ENCODE assay signal across 33 mouse cellular contexts in the genomic region with DNA sequence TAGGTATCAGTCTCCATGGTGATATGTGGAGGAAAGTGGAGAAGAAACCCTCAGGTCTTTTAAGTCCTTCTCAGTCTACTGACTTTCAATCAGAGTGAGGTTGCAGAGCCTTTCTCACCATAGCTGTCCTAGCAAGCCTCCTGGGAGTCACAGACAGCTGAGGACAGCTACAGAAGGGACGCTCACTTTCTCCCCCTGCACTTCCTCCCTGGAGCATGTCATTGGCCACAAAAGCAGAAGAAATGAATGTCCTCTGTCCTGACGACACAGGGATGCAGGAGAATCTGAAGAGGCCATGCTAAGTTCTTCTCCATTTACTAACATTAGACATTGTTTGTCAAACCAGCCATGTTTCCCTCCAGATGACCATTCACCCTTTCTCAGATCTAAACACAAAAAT.
A peak's percentile ranks its signal among the peaks of the same experiment; 100 is the strongest.
DNase-seq lines count a peak whose midpoint lies in the region; ATAC-seq and TF ChIP-seq lines count a peak whose summit lies in the region.
"Had no signal": no experiment of that assay in that cellular context is flagged by ENCODE, and none has a peak within 500 bp of the region (broad histone marks: within the 10 kb centered on the region; RNA-seq: fewer than 3 reads in every experiment).

No protein-coding gene starts in this region.

- no peak overlapping the region for H3K4me2 ChIP-seq in heart, embryonic 13.5 days
- no peak overlapping the region for H3K4me2 ChIP-seq in midbrain, embryonic 14.5 days (ENCODE audit: low read length)
- no peak overlapping the region for H3K4me2 ChIP-seq in forebrain, postnatal 0 days (ENCODE audit: low read depth)
- H3K4me2 ChIP-seq in midbrain, embryonic 16.5 days (ENCODE audit: low read length) = no peak overlapping the region
- H3K4me2 ChIP-seq: embryonic facial prominence, embryonic 15.5 days; forebrain, embryonic 13.5 days; liver, embryonic 12.5 days; midbrain, embryonic 12.5 days had no signal

- no peaks in the 10 kb centered on the region for H3K36me3 ChIP-seq in heart, embryonic 13.5 days
- no peaks in the 10 kb centered on the region for H3K36me3 ChIP-seq in midbrain, embryonic 10.5 days
- H3K36me3 ChIP-seq in midbrain, embryonic 14.5 days (ENCODE audit: control insufficient read depth, insufficient read depth, low read length) = no peaks in the 10 kb centered on the region
- H3K36me3 ChIP-seq in forebrain, postnatal 0 days (ENCODE audit: insufficient read depth) = no peaks in the 10 kb centered on the region
- H3K36me3 ChIP-seq in midbrain, embryonic 16.5 days (ENCODE audit: control insufficient read depth, insufficient read depth, low read length) = no peaks in the 10 kb centered on the region
- H3K36me3 ChIP-seq: embryonic facial prominence, embryonic 15.5 days; G1E; heart, embryonic 12.5 days; intestine, embryonic 15.5 days; limb, embryonic 12.5 days; liver, embryonic 12.5 days; midbrain, embryonic 12.5 days had no signal

- H3K9me3 ChIP-seq in heart, embryonic 13.5 days = no peaks in the 10 kb centered on the region
- 0 out of 2 replicates have a peak, but pooled peaks cover 3% of the 10 kb centered on the region for H3K9me3 ChIP-seq in midbrain, embryonic 10.5 days (replicated peaks)
- H3K9me3 ChIP-seq in midbrain, embryonic 14.5 days (ENCODE audit: control insufficient read depth, low read length) = no peaks in the 10 kb centered on the region
- H3K9me3 ChIP-seq in forebrain, postnatal 0 days (ENCODE audit: low read length) = no peaks in the 10 kb centered on the region
- no peaks in the 10 kb centered on the region for H3K9me3 ChIP-seq in midbrain, embryonic 16.5 days (replicated peaks; ENCODE audit: control insufficient read depth, low read length, poor library complexity, severe bottlenecking)
- H3K9me3 ChIP-seq: embryonic facial prominence, embryonic 15.5 days; forebrain, embryonic 13.5 days; G1E; heart, embryonic 12.5 days; intestine, embryonic 15.5 days; limb, embryonic 12.5 days; liver, embryonic 12.5 days; midbrain, embryonic 12.5 days had no signal

- 25% methylated on average over 2 of the region's 2 CpGs for WGBS in heart, embryonic 13.5 days
- 30% methylated on average over 2 of the region's 2 CpGs for whole genome bisulfite sequencing in midbrain, embryonic 10.5 days
- WGBS in midbrain, embryonic 14.5 days = 18% methylated on average over 2 of the region's 2 CpGs
- 58% methylated on average over 2 of the region's 2 CpGs for WGBS in forebrain, postnatal 0 days
- 16% methylated on average over 2 of the region's 2 CpGs for WGBS in midbrain, embryonic 16.5 days

- DNase-seq in heart, postnatal 25 days (ENCODE audit: low spot score) = no peak
- DNase-seq in midbrain, embryonic 10.5 days (ENCODE audit: low spot score) = no peak
- no peak for DNase-seq in midbrain, embryonic 14.5 days
- no peak for DNase-seq in forebrain, postnatal 0 days
- no peak for DNase-seq in adrenal gland, postnatal 36 days
- DNase-seq: adrenal gland, postnatal 10 days; cerebellum, adult 11 months; cerebellum, adult 9-10 months; cerebellum, postnatal 36 days; embryo, embryonic 11 days; gastrocnemius, postnatal 25 days; heart, adult 2 months; heart, postnatal 10 days; kidney, adult 8-10 months; kidney, postnatal 4 days; layer of hippocampus, postnatal 36 days; lung, adult 18-20 months; lung, postnatal 14 days; thymus, adult 18-20 months; thymus, postnatal 36 days had no signal

- ATAC-seq in heart, embryonic 13.5 days (ENCODE audit: extremely low read depth, insufficient number of reproducible peaks, low FRiP score, low TSS enrichment) = no peak
- no peak for ATAC-seq in midbrain, embryonic 14.5 days (ENCODE audit: low FRiP score, low TSS enrichment)
- peak; percentile 22 to 53; a peak in 2 of 4 replicates for ATAC-seq in hematopoietic stem cell, adult 5-6 weeks (replicated peaks in 1 of 2; ENCODE audit: insufficient read depth in 1 of 2, low FRiP score in 2 of 2, low TSS enrichment in 1 of 2, low read depth in 1 of 2, poor library complexity in 2 of 2, severe bottlenecking in 2 of 2)
- ATAC-seq in forebrain, postnatal 0 days = no peak
- ATAC-seq in midbrain, embryonic 16.5 days = no peak
- ATAC-seq: forebrain, embryonic 13.5 days; hindbrain, embryonic 16.5 days; liver, embryonic 12.5 days had no signal

- H3K4me1 ChIP-seq in heart, embryonic 13.5 days = peaks cover 19% of the 10 kb centered on the region
- peaks cover 15% of the 10 kb centered on the region for H3K4me1 ChIP-seq in midbrain, embryonic 10.5 days
- H3K4me1 ChIP-seq in midbrain, embryonic 14.5 days (ENCODE audit: control insufficient read depth, insufficient read depth, low read length) = no peaks in the 10 kb centered on the region
- no peaks in the 10 kb centered on the region for H3K4me1 ChIP-seq in forebrain, postnatal 0 days (ENCODE audit: insufficient read depth)
- no peaks in the 10 kb centered on the region for H3K4me1 ChIP-seq in midbrain, embryonic 16.5 days (ENCODE audit: control insufficient read depth, insufficient read depth, low read length)
- H3K4me1 ChIP-seq: forebrain, embryonic 13.5 days; midbrain, embryonic 12.5 days had no signal

- 0 out of 2 replicates have a peak overlapping the region, but pooled peaks have one; percentile 28 for H3K27ac ChIP-seq in heart, embryonic 13.5 days (replicated peaks)
- H3K27ac ChIP-seq in midbrain, embryonic 10.5 days (replicated peaks) = 0 out of 2 replicates have a peak overlapping the region, but pooled peaks have one; percentile 17
- H3K27ac ChIP-seq in midbrain, embryonic 14.5 days (replicated peaks; ENCODE audit: low read depth, low read length) = no peak overlapping the region
- no peak overlapping the region for H3K27ac ChIP-seq in forebrain, postnatal 0 days (ENCODE audit: low read depth, low read length)
- no peak overlapping the region for H3K27ac ChIP-seq in midbrain, embryonic 16.5 days (ENCODE audit: low read length)
- H3K27ac ChIP-seq: embryonic facial prominence, embryonic 15.5 days; forebrain, embryonic 13.5 days; heart, adult 2 months; kidney, postnatal 0 days; liver, embryonic 12.5 days; midbrain, embryonic 12.5 days had no signal

- no peak overlapping the region for H3K4me3 ChIP-seq in heart, embryonic 13.5 days
- no peak overlapping the region for H3K4me3 ChIP-seq in midbrain, embryonic 10.5 days
- H3K4me3 ChIP-seq in midbrain, embryonic 14.5 days (replicated peaks; ENCODE audit: low read depth, low read length) = no peak overlapping the region
- no peak overlapping the region for H3K4me3 ChIP-seq in forebrain, postnatal 0 days (ENCODE audit: low read depth, low read length)
- H3K4me3 ChIP-seq in midbrain, embryonic 16.5 days (ENCODE audit: low read depth, low read length) = no peak overlapping the region
- H3K4me3 ChIP-seq: embryonic facial prominence, embryonic 15.5 days; forebrain, embryonic 13.5 days; heart, adult 2 months; heart, embryonic 12.5 days; intestine, embryonic 15.5 days; limb, embryonic 12.5 days; liver, embryonic 12.5 days; midbrain, embryonic 12.5 days had no signal

- H3K9ac ChIP-seq in heart, embryonic 13.5 days = no peak overlapping the region
- H3K9ac ChIP-seq in midbrain, embryonic 14.5 days (replicated peaks; ENCODE audit: low read length) = no peak overlapping the region
- no peak overlapping the region for H3K9ac ChIP-seq in forebrain, postnatal 0 days
- no peak overlapping the region for H3K9ac ChIP-seq in midbrain, embryonic 16.5 days (ENCODE audit: low read depth, low read length)
- H3K9ac ChIP-seq: embryonic facial prominence, embryonic 15.5 days; forebrain, embryonic 13.5 days; heart, embryonic 12.5 days; intestine, embryonic 15.5 days; limb, embryonic 12.5 days; liver, embryonic 12.5 days; midbrain, embryonic 12.5 days had no signal

- TF ChIP-seq CTCF in forebrain, postnatal 0 days (IDR thresholded peaks at IDR 0.05; ENCODE audit: low read depth) = no peak

- no peaks in the 10 kb centered on the region for H3K27me3 ChIP-seq in heart, embryonic 13.5 days (replicated peaks)
- H3K27me3 ChIP-seq in midbrain, embryonic 10.5 days (ENCODE audit: low read depth, poor library complexity, severe bottlenecking) = no peaks in the 10 kb centered on the region
- no peaks in the 10 kb centered on the region for H3K27me3 ChIP-seq in midbrain, embryonic 14.5 days (ENCODE audit: control insufficient read depth, insufficient read depth, low read length)
- H3K27me3 ChIP-seq in forebrain, postnatal 0 days (ENCODE audit: insufficient read depth, low read length) = no peaks in the 10 kb centered on the region
- no peaks in the 10 kb centered on the region for H3K27me3 ChIP-seq in midbrain, embryonic 16.5 days (ENCODE audit: control insufficient read depth, insufficient read depth, low read depth, low read length)
- H3K27me3 ChIP-seq: embryonic facial prominence, embryonic 15.5 days; forebrain, embryonic 13.5 days; heart, embryonic 12.5 days; intestine, embryonic 15.5 days; liver, embryonic 12.5 days; midbrain, embryonic 12.5 days had no signal

- intact Hi-C loops in heart, postnatal 25 days (cut with DNase I) = no loop called here

Comparison
In these comparisons a context has a peak if more than half of its experiments do, and no peak if none do; other contexts are left out.
1. H3K27ac ChIP-seq: peak in heart, embryonic 13.5 days (single experiment) and midbrain, embryonic 10.5 days (single experiment); none in midbrain, embryonic 14.5 days (single experiment), forebrain, postnatal 0 days (single experiment) and midbrain, embryonic 16.5 days (single experiment).
2. ATAC-seq: peak in hematopoietic stem cell, adult 5-6 weeks (2 of 2); none in heart, embryonic 13.5 days (single experiment), midbrain, embryonic 14.5 days (single experiment), forebrain, postnatal 0 days (single experiment) and midbrain, embryonic 16.5 days (single experiment).